Mouse (Mus musculus): ENCODE data around the gene Gstp3. TPM values are rescaled to one million over a fixed set of nuclear protein-coding genes. Genes with fewer than 3 reads are reported as not detected.
"Not testable (repeated sequence)": the region's sequence is repeated elsewhere in the genome, so short reads cannot be mapped to it uniquely, and the experiment has no call there.

The Gstp3 gene
- total RNA-seq, 2 experiments from 2014 or later = 0.79 TPM; not detected in 1

GRCm38 (mm10) chr19:4060044-4060898, 902 bp upstream of the Gstp3 start:
- not testable (repeated sequence) for DNase-seq

GRCm38 (mm10) chr19:4058581-4058980, 788 bp downstream of the Gstp3 start:
- DNase-seq = no peak

GRCm38 (mm10) chr19:4057962-4058361, 1.4 kb downstream of the Gstp3 start:
- DNase-seq = no peak

- no peak for DNase-seq
Measured at GRCm38 (mm10) chr19:4057389-4057788, 2.0 kb downstream of the Gstp3 start.

DNA sequence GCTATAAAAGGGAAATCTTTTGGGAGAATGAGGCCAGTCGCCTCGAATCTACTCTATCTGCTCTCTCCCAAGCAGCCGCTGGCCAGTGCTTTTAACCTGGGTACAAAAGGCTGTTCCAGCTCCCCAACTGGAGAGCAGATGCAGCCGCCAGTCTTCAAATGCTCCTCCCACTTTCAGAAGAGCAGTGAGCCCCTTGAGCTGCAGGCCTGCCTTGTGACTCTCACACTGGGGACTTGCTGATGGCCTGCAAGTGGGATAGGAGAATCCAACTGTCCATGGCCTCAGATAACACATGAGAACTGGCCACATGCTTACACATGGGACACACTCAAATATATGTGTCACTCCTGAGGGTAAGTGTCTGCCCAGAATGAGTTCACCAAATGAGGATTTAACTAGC, 2.6 kb downstream of the Gstp3 start:
- no peak for DNase-seq

DNA sequence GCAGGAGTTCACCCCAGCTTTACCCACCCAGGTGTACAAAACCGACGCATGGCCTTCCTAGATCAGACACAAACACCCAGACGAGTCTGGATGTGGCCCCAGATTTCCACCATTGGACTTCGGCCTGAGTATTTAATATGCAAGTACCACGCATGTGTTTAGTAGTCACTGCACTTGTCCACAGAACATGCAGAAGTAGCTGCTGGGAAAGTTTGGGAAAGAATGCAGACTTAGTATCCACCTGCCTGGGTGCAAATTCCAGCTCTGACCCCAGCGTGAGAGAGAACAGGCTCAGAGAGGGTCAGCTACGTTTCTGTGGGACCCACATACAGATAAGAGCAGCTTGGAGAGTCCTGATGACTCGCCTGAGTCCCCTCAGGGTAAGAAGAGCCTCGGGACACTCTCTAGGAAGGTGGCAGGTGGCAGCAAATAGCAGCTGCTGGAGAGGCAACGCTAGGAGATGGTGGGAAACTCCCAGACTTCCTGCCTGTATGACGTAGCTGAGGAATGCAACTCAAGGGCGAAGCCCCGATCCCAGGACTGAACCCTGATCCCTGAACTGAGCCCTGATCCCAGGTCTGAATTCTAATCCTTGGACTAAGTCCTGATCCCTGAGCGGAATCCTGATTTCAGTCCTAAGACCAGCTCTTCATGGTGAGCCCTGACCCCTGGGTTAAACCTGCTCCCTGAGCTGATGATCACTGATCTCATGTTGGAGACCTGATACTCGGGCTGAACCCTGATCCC, 3.2 kb downstream of the Gstp3 start:
- no peak for DNase-seq

DNA sequence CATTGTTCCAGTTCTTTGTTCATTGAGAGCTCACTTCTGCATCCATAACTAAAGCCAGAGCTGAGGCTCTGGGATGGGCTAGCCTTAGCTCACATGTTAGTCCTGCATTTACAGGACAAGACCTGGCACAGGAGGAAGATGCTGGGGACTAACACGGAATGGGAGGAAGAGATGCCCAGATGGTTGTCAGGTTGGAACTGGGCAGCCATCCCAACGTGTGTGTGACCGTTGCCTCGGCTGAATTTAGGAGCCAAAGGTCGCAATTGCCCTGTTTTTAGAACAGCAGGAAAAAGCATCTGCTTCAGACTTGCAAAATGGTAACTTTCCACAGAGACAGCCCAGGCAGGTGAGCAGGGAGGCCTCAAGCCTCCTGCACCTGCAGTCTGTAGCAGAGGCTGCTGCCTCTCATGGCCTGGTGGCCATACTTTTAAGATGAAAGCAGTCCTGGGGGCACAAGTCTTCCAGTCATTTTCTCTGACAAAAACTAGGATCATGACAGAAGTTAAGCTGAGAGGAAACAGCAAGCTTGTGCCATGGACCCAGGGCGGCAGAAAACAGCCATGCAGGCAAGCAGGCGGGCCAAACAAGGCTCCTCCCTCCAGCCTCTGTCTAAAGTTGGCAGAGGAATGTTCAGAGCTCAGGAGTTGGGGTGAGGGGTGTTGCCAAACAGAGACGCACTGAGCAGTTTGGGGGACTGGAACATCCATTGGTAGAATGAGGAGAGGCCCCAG, 4.0 kb downstream of the Gstp3 start:
- DNase-seq = no peak

DNA sequence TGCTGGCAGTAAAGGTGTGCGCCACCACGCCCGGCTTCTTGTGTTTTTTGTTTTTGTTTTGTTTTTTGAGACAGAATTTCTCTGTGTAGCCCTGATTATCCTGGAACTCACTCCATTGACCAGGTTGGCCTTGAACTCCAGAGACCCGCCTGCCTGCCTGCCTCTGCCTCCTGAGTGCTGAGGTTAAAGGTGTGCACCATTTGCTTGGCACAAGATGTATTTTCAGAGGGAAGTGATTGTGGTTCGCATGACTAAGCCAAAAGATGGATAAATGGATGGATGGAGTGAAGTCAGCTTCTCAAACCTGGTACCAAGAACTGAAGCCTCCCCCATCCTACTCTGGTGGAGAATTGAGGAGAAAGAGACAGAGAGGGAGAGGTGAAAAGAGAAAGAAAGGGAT, 4.8 kb downstream of the Gstp3 start:
- no peak for DNase-seq

GRCm38 (mm10) chr19:4052516-4053030, 6.8 kb downstream of the Gstp3 start:
- no peak for DNase-seq

GRCm38 (mm10) chr19:4051741-4052515, 7.4 kb downstream of the Gstp3 start:
- DNase-seq = peak; percentile 84

DNA sequence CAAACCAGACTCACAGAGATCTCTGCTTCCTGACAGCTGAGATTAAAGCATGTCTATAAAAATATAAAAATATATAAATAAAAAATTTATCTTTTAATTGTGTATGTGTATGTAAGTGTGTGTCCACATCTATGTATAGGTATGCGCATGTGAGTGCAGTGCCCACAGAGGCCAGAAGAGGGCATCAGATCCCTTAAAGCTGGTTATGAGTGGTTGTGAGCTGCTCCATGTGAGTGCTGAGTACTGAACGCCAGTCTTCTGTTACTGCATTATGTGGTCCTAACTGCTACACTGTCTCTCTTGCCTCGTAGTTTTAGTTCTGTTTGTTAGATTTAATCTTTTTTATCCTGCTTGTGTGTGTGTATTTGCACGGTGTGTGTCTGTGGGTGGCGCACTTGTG, 8.4 kb downstream of the Gstp3 start:
- DNase-seq = no peak

- DNase-seq = not testable (repeated sequence)
Measured at GRCm38 (mm10) chr19:4049069-4049468, 10.3 kb downstream of the Gstp3 start.

- DNase-seq = peak; percentile 88
Measured at GRCm38 (mm10) chr19:4047859-4048258, 11.5 kb downstream of the Gstp3 start.

- DNase-seq = no peak
Measured at GRCm38 (mm10) chr19:4046866-4047254, 12.5 kb downstream of the Gstp3 start.

DNA sequence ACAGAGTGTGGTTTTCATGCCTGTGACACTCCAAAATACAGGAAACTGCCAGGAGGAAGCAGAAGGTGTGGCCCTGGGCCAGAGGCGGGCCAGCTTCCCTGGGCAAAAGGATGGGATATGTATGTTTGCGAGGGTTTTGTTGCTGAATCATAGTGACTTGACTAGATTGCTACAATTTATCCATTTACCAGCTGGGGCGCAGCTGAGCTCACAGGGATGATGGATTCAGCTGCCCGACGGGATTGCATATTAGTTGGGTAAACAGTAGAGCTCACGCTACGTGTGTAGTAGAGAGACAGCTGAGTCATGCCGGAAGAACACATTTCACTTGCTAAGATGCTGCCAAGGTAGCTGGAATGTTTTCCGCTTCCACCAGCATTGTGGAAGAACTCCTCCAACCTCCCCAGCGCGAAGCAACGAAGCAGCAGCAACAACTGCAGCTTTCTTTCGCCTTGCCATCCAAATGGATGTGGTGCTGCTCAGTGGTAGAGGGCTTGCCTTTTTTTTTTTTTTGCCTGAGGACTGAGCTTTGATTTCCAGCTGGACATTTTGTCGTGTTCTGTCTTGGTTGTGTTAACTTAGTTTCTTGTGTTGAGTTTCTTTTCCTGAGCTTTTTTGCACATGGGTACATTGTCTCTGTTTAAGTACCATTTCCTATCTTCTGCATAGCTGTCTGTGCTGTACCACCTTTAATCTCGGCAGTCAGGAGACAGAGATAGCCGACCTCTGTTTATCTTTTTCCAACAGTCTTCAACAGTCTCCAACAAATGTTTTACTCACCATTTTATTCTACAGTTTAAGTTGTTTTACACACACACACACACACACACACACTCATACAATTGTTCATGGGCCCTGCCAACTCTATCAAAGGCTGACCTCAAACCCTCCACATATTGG, 13.2 kb downstream of the Gstp3 start, which contains the start of gene Gstp2:
Gene Gstp2 (minus strand): TSS at position 58 of the 900 bp plus-strand sequence.
- peak; percentile 62 for DNase-seq

DNA sequence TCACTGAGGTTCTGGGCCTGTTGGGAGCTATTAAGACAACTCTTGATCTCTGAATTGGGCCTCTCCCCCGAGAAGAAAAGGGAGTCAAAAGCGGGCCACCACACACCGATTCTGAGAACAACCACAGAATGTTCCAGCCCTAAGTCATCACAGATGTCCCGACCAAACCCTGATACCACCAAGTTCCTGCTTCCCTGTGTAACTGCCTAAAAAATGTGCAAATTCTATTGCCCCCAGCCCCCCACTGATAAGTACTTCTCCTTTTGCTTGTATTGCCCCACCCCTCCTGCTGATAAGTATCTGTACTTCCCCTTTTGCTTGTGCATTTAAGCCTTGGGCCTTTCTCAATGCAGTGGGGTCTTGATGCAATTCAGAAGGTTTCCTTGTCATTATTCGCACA, 15.3 kb downstream of the Gstp3 start:
- not testable (repeated sequence) for DNase-seq

DNA sequence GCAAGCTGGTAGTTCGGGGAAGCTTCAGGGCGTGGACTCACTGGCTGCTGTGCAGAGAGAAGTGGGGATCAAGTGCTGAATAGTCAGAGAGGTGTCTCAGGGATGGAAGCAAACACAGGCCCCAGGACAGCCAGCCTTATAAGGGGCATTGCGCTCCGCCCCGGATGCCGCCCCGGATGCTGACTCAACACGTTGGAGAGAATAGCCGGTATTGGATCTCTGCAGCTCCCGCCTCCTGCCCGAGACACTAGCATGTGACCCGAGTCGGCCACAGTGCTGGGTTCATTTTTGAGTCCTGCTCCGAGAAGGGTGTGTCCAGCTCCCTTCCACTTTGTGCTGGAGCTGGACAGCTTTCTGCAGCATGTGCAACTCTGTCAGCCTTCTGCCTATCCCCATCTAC, 17.2 kb downstream of the Gstp3 start:
- DNase-seq = peak; percentile 50

GRCm38 (mm10) chr19:4041500-4041899, 17.9 kb downstream of the Gstp3 start:
- DNase-seq = not testable (repeated sequence)

- not testable (repeated sequence) for DNase-seq
Measured at GRCm38 (mm10) chr19:4040941-4041340, 18.4 kb downstream of the Gstp3 start.

DNA sequence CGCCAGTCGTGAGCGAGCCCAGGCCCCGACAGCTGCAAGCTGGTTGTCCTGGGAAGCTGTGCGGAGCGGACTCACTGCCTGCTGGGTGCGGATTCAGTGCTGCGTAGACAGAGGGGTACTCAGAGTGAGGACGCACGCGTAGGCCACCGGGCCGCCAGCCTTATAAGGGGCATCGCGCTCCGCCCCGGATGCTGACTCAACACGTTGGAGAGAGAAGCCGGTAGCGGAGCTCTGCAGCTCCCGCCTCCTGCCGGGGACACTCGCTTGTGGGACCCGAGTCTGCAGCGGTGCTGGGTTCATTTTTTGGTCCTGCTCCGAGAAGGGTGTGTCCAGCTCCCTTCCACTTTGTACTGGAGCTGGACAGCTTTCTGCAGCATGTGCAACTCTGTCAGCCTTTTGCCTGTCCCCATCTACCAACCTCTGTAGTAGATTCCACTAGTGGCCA, 21.6 kb downstream of the Gstp3 start, which contains the start of gene Gstp1:
Gene Gstp1 (minus strand): TSS at position 198 of the 445 bp plus-strand sequence.
- DNase-seq = peak; percentile 87
